Mouse (Mus musculus) urinary bladder, postnatal 14 days (tissue): Measurements from ENCODE around the gene Cyp46a1.

Experiments used
- DNase-seq: peaks from one replicate; pipeline ENCODE4 v3.0.0; 2021; ENCODE audit warnings: low spot score

Gene Cyp46a1

GRCm38 (mm10) chr12:108311741-108312290 lies 22.4 kb upstream of the Cyp46a1 start:
- no peak for DNase-seq

DNA sequence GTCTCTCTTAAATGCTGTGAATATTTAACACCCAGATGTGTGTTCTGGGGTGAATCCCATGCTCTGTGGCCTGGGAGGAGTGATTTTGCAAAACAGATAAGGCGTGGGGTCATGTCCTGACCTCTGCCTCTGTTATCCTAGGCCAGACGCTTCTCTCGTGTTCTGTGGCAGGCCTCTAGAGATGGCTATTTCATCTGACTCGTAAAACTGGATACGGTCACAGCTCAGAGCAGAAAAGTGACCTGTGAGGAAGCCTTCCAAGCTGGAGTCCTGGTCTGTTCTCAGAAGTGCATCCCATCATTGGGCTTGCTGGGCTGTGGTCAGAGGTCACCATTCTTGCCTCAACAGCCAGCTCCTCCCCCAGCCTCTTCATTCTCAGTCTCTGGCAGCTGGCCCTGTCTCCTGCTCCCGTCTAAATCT lies 21.7 kb upstream of the Cyp46a1 start:
- DNase-seq, result no peak

GRCm38 (mm10) chr12:108313244-108313772 lies 20.9 kb upstream of the Cyp46a1 start:
- DNase-seq, result no peak

DNA sequence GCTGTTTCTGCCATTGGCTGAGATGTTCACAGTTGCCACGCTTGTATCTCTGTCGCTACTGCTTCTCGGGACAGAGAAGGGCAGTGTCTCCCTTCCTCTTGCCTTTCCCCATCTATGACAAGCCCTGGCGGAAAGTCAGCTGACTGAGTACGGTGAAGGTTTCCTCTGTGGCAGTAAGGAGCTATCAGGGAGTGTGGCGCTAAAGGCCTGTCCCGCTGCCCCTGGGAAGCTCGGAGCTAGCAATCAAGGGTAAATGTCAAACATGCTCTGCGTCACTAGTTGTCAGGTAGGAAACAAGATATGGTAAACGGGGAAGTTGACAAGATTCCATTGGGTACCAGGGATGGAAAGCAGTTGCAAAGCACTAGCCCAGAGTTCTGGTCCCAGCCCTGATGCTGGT lies 18.4 kb upstream of the Cyp46a1 start:
- DNase-seq, result no peak

DNA sequence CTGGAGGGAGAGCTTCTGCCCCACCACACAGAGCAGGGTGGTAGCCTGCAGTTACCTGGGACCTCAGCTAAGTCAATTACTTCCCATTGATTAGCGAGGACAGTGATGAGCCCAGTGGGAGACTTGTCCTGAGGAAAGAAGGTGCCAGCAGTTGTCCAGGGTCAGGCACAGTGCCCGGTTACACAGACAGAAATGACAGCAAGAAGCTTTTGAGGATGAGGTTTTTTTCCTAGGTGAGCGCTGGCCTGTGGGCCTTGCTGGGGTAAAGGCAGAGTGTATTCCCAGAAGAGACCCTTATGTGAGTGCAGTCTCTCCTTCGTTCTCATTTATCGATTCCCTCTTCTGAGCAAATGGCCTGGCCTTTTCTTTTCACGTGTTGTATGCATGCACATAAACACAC lies 17.5 kb upstream of the Cyp46a1 start:
- no peak for DNase-seq

- DNase-seq, result no peak
Observed at GRCm38 (mm10) chr12:108317201-108317738, 16.9 kb upstream of the Cyp46a1 start.

DNA sequence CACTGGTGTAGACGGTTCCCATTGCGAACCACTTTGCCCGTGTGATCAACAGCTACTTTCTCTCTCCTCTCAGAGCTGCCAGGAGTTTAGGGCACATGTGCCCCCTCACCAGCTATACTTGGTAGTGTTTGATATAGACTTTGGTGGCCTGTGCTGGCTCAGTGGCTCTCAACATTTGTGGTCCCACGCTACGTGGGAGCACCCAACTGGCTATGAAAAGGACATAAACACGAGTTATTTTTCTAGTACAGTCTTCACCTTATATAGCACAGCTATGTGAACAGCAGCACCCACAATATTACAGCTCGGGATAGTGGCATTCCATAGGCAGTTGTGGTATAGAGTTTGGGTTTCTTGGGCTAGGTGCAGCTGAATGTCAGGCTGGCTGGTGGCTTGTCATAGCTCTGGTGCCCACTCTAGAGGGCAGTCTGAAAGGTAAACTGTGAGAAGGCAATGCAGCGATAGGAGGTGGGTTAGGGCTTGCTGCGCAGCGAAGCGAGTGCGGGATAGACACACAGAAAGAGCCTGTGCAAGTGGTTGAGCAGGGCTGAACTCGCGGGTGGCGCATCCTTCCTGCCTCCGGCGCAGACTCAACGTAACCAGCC lies 16.3 kb upstream of the Cyp46a1 start:
- DNase-seq, result no peak

DNA sequence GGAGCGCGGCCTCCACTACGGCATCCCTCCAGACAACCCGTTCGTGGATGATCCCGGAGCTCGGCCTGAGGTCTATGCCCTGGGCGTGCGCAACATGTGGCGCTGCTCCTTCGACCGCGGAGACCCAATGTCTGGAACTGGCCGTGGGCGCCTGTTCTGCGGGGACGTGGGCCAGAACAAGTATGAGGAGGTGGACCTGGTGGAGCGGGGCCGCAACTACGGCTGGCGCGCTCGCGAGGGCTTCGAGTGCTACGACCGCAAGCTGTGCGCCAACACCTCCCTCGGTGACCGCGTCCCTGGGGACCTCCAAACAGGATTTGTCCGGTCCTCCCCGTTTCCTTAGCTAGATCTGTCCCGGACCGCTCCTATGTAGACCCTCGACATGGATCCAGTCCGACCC lies 15.7 kb upstream of the Cyp46a1 start:
- DNase-seq, result no peak

GRCm38 (mm10) chr12:108320096-108320495 lies 14.1 kb upstream of the Cyp46a1 start:
- DNase-seq, result no peak

- DNase-seq, result no peak
Observed at GRCm38 (mm10) chr12:108326401-108326800, 7.8 kb upstream of the Cyp46a1 start.

GRCm38 (mm10) chr12:108327889-108328491 lies 6.2 kb upstream of the Cyp46a1 start:
- no peak for DNase-seq

DNA sequence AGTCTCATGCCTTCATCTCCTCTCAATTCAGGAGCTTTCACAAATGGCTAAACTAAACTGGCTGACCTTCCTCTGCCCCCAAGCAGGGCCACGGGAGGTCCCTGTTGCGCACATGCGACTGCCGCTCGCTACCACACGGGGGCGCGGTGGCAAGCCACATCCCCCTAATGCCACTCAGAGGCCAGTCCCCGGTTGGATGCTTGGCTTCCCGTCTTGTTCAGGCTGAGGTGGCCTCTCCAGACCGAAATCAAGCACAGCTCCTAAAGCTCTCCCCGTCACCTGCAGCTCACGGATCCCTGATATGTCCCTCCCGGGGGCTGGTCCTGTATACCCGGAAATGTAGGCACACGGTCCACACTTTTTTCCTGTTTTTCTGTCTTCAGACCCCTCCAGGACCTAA lies 1.1 kb upstream of the Cyp46a1 start:
- DNase-seq, result peak; percentile 87

DNA sequence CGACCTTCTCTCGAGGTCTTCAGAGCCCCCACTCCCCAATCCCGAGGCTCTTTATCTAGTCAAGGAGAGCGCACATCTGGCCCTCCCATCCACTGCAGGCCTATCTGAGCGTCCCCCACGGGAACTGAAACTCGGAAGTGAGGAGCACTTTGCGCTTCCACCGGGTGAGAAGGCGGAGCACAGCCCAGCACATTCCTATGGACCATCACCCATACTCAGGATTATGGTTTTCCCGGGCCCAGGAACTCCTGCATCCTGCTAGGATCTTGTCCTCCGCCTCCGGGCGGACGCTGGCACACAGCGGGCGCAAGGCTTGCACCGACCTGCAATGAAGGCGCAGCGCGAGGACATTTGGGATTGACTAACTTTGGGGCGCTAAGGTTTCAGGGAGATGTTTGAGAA lies 699 bp upstream of the Cyp46a1 start:
- no peak for DNase-seq

DNA sequence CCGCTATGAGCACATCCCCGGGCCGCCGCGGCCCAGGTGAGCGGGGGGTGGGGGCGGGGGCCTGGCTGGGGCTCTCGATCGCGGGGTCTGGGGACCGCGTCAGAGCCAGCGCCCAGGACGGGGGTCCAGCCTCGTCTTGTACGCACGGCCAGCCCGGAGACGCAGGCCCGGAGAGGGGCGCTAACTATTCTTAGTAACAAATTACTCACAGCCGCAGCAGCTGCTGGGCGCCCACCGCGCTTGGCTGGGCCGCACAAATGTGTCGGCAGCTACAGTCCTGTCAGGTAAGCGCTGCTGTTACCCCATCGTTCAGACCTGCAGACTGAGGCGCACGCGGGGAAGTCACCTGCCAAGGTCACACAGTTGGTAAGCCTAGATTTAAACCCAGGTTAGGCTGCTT lies 348 bp downstream of the Cyp46a1 start:
- DNase-seq, result no peak

DNA sequence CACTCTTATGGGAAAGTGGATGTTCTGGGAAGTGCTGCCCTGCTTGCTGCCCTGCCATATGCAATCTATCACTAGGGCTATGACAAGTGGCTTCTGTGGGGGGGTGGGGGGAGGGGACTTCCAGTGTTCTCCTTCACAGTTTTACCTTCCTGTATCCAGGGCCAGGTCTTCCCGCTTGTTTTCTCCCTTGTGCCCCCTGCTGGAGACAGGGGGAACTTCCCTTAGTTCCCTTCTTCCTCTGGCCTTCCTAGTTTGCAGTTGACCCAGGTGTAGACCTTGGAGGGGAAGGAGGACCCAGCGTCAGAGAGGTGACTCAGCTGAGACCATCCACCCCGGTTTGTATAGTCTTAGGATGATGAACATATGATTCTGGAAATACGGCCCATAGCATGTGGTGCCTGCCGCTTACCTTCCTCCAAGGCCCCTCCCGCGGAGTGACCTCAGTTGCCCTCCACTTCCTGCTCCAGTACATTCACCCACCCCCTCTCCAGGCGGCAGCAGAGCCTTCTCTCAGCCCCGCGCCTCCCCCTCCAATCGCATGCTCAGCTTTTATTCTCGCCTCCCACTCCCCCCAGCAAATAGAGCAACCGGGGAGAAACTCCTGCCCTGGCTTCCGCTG lies 4.5 kb downstream of the Cyp46a1 start:
- peak; percentile 45 for DNase-seq

- DNase-seq, result no peak
Observed at GRCm38 (mm10) chr12:108348151-108348550, 14.0 kb downstream of the Cyp46a1 start.

GRCm38 (mm10) chr12:108349026-108349425 lies 14.8 kb downstream of the Cyp46a1 start:
- DNase-seq, result no peak

DNA sequence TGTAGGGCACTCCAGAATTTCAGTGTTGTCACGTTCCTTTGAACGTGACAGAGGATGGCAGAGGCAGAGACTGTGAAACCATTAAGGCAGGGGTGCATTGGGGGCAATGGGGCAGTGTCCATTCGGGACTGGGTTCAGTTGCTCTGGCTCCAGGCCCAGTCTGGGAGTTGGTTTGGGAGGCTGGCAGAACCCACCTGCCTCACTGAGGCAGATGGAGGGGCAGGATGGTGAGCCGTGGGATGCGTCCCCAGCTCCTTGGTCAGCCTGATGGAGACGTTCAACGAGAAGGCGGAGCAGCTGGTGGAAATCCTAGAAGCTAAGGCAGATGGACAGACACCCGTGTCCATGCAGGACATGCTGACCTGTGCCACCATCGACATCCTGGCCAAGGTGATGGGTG lies 16.8 kb downstream of the Cyp46a1 start:
- no peak for DNase-seq

DNA sequence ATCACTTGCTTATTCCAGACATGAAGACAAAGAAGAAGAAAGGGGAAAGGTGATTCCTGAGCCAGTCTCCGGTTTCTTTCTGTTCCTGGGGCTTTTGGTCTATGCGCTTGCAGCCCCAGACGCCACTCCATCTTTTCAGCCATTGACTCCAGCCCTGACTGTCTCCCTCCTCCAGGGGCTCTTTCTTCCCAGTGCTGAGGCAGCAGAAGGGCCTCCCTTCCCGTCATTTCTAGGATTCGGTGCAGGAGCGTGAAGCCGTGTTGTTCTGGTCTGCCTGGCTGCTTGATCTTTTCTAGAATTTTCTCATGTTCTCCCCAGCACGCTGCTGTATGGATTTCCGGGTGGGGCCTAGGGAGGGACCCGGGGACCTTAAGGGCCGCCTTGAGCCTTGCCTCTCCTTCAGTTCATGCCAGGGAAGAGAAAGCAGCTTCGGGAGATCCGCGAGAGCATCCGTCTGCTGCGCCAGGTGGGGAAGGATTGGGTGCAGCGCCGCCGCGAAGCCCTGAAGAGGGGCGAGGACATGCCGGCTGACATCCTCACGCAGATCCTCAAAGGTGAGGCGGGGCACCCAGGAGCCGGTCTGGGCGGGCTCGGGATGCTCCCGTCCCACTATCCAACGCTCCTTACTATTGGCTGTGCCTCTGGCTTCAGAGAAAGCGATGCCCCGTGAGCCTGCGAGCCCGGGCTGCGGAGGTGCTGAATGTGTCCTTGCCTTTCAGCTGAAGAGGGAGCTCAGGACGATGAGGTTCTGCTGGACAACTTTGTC lies 18.4 kb downstream of the Cyp46a1 start:
- no peak for DNase-seq

DNA sequence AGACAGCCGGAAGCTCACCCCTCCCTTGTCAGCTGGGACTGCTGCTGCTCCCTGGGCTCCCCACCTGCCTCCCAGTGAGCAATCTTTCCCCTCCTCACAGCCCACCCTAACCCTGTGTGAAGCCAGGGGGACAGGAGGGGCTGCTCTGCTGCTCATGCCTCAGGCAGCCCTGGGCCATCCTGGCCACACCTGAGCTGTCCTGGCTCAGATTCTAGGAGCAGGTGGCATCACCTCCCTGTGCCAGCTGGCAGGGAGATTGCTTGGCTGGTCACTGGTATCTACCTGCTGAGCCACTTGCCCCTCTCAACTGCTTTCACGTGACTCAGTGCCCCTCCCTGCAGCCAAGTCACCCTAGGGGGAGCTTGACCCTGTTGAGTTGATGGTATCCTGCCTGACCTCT lies 20.1 kb downstream of the Cyp46a1 start:
- no peak for DNase-seq

DNA sequence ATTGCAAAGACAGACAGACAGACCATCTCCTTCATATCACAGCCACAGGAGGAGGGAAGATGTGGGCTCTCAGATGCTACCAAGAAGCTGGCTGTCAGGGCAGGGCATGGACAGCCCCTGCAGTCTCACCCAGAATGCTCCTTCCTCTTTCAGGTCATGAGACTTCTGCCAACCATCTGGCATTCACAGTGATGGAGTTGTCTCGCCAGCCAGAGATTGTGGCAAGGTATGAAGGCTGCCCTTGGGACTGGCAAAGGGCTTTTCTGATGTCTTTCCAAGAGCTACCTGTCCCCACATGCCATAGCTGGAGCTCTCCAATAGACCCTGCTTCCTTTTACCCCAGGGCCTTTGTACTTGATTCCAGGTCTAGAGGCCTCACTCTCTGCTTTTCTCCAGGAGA lies 21.1 kb downstream of the Cyp46a1 start:
- no peak for DNase-seq

- no peak for DNase-seq
Observed at GRCm38 (mm10) chr12:108355986-108356385, 21.8 kb downstream of the Cyp46a1 start.
